Mouse (Mus musculus) midbrain, embryonic 14.5 days (tissue): ENCODE data around the gene Ptprn. TPM values are rescaled to one million over a fixed set of nuclear protein-coding genes. Genes with fewer than 3 reads are reported as not detected.

ENCODE experiments used
- ATAC-seq: fragments of 200-750 bp; cut with Nextera tagmentation; 2 replicates; pipeline ENCODE4 v1.8.0; 2017; ENCODE audit warnings: moderate number of reproducible peaks, moderate library complexity; ENCODE audit not compliant: low FRiP score, low TSS enrichment
- DNase-seq: peaks from one replicate; pipeline ENCODE4 v3.0.0-alpha.2; 2015
- H3K27ac ChIP-seq: fragments of 300-500 bp; sonication (generic); replicated peaks from 2 replicates; pipeline ENCODE4 v1.5.1; 2014; ENCODE audit warnings: mild to moderate bottlenecking, low read depth, low read length, moderate library complexity
- H3K27me3 ChIP-seq: fragments of 300-500 bp; sonication (generic); 2 replicates; pipeline ENCODE4 v1.6.1; 2014; ENCODE audit warnings: low read length, control low read depth, mixed read lengths; ENCODE audit not compliant: control insufficient read depth, insufficient read depth
- H3K36me3 ChIP-seq: fragments of 300-500 bp; sonication (generic); 2 replicates; pipeline ENCODE4 v1.6.1; 2014; ENCODE audit warnings: low read length, control low read depth; ENCODE audit not compliant: control insufficient read depth, insufficient read depth
- H3K4me1 ChIP-seq: fragments of 300-500 bp; sonication (generic); 2 replicates; pipeline ENCODE4 v1.6.1; 2014; ENCODE audit warnings: mild to moderate bottlenecking, antibody characterized with exemption, low read length, control low read depth; ENCODE audit not compliant: control insufficient read depth, insufficient read depth
- H3K4me2 ChIP-seq: fragments of 300-500 bp; sonication (generic); 2 replicates; pipeline ENCODE4 v1.6.1; 2014; ENCODE audit warnings: mild to moderate bottlenecking, low read length, moderate library complexity
- H3K4me3 ChIP-seq: fragments of 300-500 bp; sonication (generic); replicated peaks from 2 replicates; pipeline ENCODE4 v1.5.1; 2014; ENCODE audit warnings: low read depth, low read length
- H3K9ac ChIP-seq: fragments of 300-500 bp; sonication (generic); replicated peaks from 2 replicates; pipeline ENCODE4 v1.6.1; 2014; ENCODE audit warnings: mild to moderate bottlenecking, low read length, moderate library complexity
- H3K9me3 ChIP-seq: fragments of 300-500 bp; sonication (generic); 2 replicates; pipeline ENCODE4 v1.6.1; 2016; ENCODE audit warnings: low read length, control low read depth, mixed read lengths; ENCODE audit not compliant: control insufficient read depth
- WGBS: fragments of 180-500 bp; shearing (Covaris S2); extraction: QIAGEN DNeasy Blood & Tissue Kit; methylation state at CpG from one replicate; pipeline ENCODE4 v1.1.7; 2014; 5-methylcytosine and 5-hydroxymethylcytosine counted together
- polyA plus RNA-seq: library from polyadenylated mRNA; unstranded; fragments of >200 nt; fragmentation: Nextera tagmentation; extraction: Ambion mirVana; gene quantifications from 2 replicates; pipeline ENCODE4 v1.2.1, GENCODE M21; 2014

Gene Ptprn
- polyA plus RNA-seq, 1 experiment from 2014 or later = 16.6 TPM

DNA sequence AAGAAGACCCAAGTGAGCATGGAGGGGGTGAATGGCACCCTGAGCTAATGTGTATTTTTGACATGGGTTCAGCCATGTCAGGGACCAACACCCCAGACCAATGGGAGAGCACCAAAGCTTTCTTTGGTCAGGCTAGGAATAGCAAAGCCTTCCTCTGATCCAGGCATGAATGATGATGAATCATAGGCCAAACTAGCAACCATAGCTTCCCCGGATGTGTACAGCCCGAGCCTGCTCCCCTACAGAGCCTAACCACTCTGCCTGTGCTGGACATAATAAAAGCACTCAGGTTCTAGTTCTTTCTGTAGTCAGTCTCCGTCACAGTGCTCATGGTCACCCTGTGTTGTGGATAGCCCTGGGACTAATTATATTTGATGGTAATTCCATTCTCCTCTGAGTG lies 42.8 kb downstream of the Ptprn start:
- Histone ChIP-seq H3K9me3 (no peaks in the 10 kb centered on the region), H3K9ac (no peak overlapping the region), H3K4me1 (peaks cover 17% of the 10 kb centered on the region), H3K27ac (no peak overlapping the region), H3K36me3 (no peaks in the 10 kb centered on the region), H3K4me2 (no peak overlapping the region), H3K4me3 (no peak overlapping the region), H3K27me3 (peaks cover 46% of the 10 kb centered on the region)
- WGBS = 75% methylated on average over 3 of the region's 3 CpGs
- DNase-seq (no peak), ATAC-seq (no peak)

- peak within 1 kb of the TSS; percentile 62 for H3K9ac ChIP-seq
- peaks cover 9% of the 10 kb centered on the region for H3K36me3 ChIP-seq
- H3K27ac ChIP-seq = no peak within 1 kb of the TSS
- H3K4me3 ChIP-seq = peak within 1 kb of the TSS; percentile 52
- ATAC-seq (peak; percentile 56), DNase-seq (peak; percentile 62)
- no peaks in the 10 kb centered on the region for H3K9me3 ChIP-seq
- H3K4me2 ChIP-seq = peak within 1 kb of the TSS; percentile 97
- under 1% methylated on average over 34 of the region's 34 CpGs for WGBS
- peaks cover 46% of the 10 kb centered on the region for H3K27me3 ChIP-seq
- H3K4me1 ChIP-seq = peaks cover 17% of the 10 kb centered on the region
Observed at GRCm38 (mm10) chr1:75219531-75219930, 44.8 kb downstream of the Ptprn start, which contains the start of gene Tuba4a. TSS of gene Tuba4a (minus strand) at chr1:75219865.

DNA sequence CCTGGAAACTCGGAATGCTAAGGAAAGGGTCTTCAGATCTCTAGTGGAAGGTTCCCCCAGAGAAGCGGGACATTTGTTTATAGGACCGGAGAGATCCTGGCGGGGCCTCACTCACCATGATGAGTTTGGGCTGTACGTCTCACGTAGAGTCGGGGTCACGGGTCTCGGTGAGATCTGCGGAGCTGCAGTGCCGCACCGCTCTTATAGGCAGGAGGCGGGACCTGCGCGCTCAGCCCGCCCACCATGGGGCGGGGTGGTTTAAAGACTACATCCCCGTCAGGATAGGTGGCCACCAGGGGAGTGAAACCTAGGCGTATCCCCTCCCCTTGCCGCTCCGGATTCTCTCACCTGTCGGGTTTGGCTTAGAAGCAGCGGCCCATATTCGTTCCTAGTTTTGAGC lies 45.2 kb downstream of the Ptprn start:
- peak overlapping the region; percentile 52 for H3K4me3 ChIP-seq
- H3K36me3 ChIP-seq = peaks cover 13% of the 10 kb centered on the region
- ATAC-seq (peak; percentile 76), DNase-seq (peak; percentile 84)
- under 1% methylated on average over 24 of the region's 24 CpGs for WGBS
- H3K27ac ChIP-seq = no peak overlapping the region
- no peaks in the 10 kb centered on the region for H3K9me3 ChIP-seq
- H3K4me2 ChIP-seq = peak overlapping the region; percentile 97
- peak overlapping the region; percentile 62 for H3K9ac ChIP-seq
- H3K4me1 ChIP-seq = peaks cover 17% of the 10 kb centered on the region
- H3K27me3 ChIP-seq = peaks cover 46% of the 10 kb centered on the region

DNA sequence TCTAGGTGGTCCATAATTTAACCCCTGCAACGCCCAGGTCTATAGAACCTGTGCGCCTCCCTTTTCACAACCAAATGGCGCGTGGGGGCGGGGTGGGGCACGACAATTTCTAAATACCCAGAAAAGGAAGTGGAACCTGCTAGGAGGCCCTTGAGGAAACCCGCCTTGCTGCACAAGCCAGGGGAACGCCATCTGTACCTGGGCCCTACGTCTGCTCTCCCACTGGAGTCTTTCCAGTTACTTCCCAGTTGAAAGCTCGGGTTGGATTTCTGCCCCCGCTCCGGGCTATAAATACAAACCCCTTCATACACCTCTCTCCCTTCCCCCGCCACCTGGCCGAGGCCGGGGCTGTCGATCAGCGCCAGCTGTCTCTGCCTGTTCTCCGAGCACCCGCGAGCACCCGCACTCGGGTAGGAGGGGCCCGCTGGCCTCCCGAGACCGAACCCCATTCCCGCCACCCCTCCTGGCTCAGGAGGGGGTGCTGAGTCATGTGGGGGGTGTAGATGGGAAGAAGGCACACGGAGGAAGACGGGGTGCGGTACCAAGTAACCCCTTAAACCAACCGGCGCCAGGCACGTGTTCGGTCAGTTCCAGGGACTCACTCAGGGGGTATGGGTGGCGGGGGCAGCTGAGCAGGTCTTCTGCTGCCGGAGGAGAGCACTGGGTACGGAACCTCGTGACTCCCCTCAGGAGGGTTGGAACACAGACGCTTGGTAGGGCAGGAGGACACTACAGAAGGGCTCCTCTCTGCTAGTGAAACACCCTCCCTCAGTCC lies 45.9 kb downstream of the Ptprn start:
- H3K4me1 ChIP-seq = peaks cover 17% of the 10 kb centered on the region
- no peak overlapping the region for H3K27ac ChIP-seq
- H3K27me3 ChIP-seq = peaks cover 46% of the 10 kb centered on the region
- H3K36me3 ChIP-seq = peaks cover 20% of the 10 kb centered on the region
- peak overlapping the region; percentile 97 for H3K4me2 ChIP-seq
- peak overlapping the region; percentile 52 for H3K4me3 ChIP-seq
- peak overlapping the region; percentile 30; the same call in 1 of the 2 replicates for H3K9ac ChIP-seq
- WGBS = 2% methylated on average over 38 of the region's 38 CpGs
- no peaks in the 10 kb centered on the region for H3K9me3 ChIP-seq
- DNase-seq (no peak), ATAC-seq (peak; percentile 49; the same call in 1 of the 2 replicates)

DNA sequence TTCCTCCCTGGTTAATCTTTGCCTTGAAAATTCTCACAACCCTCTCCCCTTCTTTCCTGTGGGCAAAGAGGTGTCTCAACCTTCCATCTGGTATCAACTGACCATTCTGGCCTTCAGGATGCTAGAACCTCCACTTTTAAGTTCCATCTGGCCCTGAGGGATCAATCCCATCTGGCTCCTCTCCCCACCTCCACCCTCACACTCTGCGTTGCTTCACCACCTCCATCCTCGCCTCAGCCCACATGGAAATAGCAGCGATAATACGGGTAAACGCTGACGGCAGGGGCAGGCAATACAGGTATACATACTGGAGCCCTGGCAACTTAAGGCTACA lies 46.4 kb downstream of the Ptprn start:
- H3K9ac ChIP-seq = no peak overlapping the region
- H3K4me2 ChIP-seq = peak overlapping the region; percentile 97
- H3K36me3 ChIP-seq = peaks cover 25% of the 10 kb centered on the region
- ATAC-seq (no peak), DNase-seq (no peak)
- peaks cover 17% of the 10 kb centered on the region for H3K4me1 ChIP-seq
- WGBS = 8% methylated on average over 6 of the region's 6 CpGs
- H3K4me3 ChIP-seq = no peak overlapping the region
- H3K27ac ChIP-seq = no peak overlapping the region
- no peaks in the 10 kb centered on the region for H3K9me3 ChIP-seq
- H3K27me3 ChIP-seq = peaks cover 46% of the 10 kb centered on the region

GRCm38 (mm10) chr1:75216797-75217585 lies 47.3 kb downstream of the Ptprn start:
- ATAC-seq (no peak), DNase-seq (no peak)
- no peaks in the 10 kb centered on the region for H3K9me3 ChIP-seq
- no peak overlapping the region for H3K9ac ChIP-seq
- H3K4me1 ChIP-seq = peaks cover 18% of the 10 kb centered on the region
- H3K27ac ChIP-seq = no peak overlapping the region
- peaks cover 46% of the 10 kb centered on the region for H3K27me3 ChIP-seq
- no peak overlapping the region for H3K4me2 ChIP-seq
- peaks cover 29% of the 10 kb centered on the region for H3K36me3 ChIP-seq
- H3K4me3 ChIP-seq = no peak overlapping the region
- WGBS = 85% methylated on average over 13 of the region's 13 CpGs

- H3K4me3 ChIP-seq = no peak overlapping the region
- DNase-seq (no peak), ATAC-seq (no peak)
- H3K27me3 ChIP-seq = peaks cover 36% of the 10 kb centered on the region
- 93% methylated on average over 9 of the region's 9 CpGs for WGBS
- H3K4me2 ChIP-seq = no peak overlapping the region
- peaks cover 32% of the 10 kb centered on the region for H3K36me3 ChIP-seq
- no peaks in the 10 kb centered on the region for H3K9me3 ChIP-seq
- H3K27ac ChIP-seq = no peak overlapping the region
- H3K4me1 ChIP-seq = peaks cover 27% of the 10 kb centered on the region
- no peak overlapping the region for H3K9ac ChIP-seq
Observed at GRCm38 (mm10) chr1:75215785-75216184, 48.5 kb downstream of the Ptprn start.

DNA sequence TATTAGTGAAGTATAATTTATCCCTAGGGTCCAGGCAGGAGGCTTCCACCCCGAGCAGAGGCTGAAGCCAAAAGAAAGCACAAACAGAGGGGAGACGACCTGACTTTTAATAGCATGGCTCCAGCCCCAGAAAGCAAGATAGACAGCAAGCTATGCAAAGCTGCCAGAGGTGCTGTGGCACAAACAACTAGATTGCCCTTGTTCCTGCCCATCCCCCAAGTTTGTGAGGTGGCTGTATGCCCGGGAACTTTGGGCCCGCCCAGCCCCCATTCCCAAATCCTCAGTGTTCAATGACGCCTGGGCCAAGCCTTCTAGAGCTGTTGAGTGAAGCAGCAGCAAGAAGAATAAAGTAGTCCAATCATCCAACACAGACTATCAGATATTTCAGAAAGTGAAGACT lies 49.4 kb downstream of the Ptprn start:
- DNase-seq = no peak
- H3K4me1 ChIP-seq = peaks cover 31% of the 10 kb centered on the region

More for the DNA sequence above, 49.4 kb downstream of the Ptprn start:
- H3K4me3 ChIP-seq = no peak overlapping the region
- H3K27me3 ChIP-seq = peaks cover 27% of the 10 kb centered on the region
- H3K9me3 ChIP-seq = no peaks in the 10 kb centered on the region
- 75% methylated on average over 5 of the region's 5 CpGs for WGBS
- ATAC-seq = no peak
- H3K9ac ChIP-seq = no peak overlapping the region
- H3K27ac ChIP-seq = no peak overlapping the region
- peaks cover 32% of the 10 kb centered on the region for H3K36me3 ChIP-seq
- no peak overlapping the region for H3K4me2 ChIP-seq
